Mouse (Mus musculus) hindbrain, embryonic 14.5 days (tissue): ENCODE measurements around the gene 5730596B20Rik. TPM values are rescaled to one million over a fixed set of nuclear protein-coding genes. Genes with fewer than 3 reads are reported as not detected.

Source experiments
- ATAC-seq: fragments of 200-750 bp; cut with Nextera tagmentation; 2 replicates; pipeline ENCODE4 v1.8.0; 2017; ENCODE audit warnings: moderate number of reproducible peaks, mild to moderate bottlenecking, moderate TSS enrichment, moderate library complexity; ENCODE audit not compliant: low FRiP score
- DNase-seq: peaks from one replicate; pipeline ENCODE4 v3.0.0-alpha.2; 2015; ENCODE audit warnings: low spot score
- H3K27ac ChIP-seq: fragments of 300-500 bp; sonication (generic); 2 replicates; pipeline ENCODE4 v1.5.1; 2014; ENCODE audit warnings: mild to moderate bottlenecking, moderate library complexity
- H3K27me3 ChIP-seq: fragments of 300-500 bp; sonication (generic); 2 replicates; pipeline ENCODE4 v1.6.1; 2014; ENCODE audit warnings: mild to moderate bottlenecking, low read length, mixed read lengths; ENCODE audit not compliant: control insufficient read depth, insufficient read depth
- H3K36me3 ChIP-seq: fragments of 300-500 bp; sonication (generic); replicated peaks from 2 replicates; pipeline ENCODE4 v1.6.1; 2014; ENCODE audit not compliant: control insufficient read depth, insufficient read depth
- H3K4me1 ChIP-seq: fragments of 300-500 bp; sonication (generic); replicated peaks from 2 replicates; pipeline ENCODE4 v1.6.1; 2014; ENCODE audit warnings: antibody characterized with exemption, low read length, mixed read lengths; ENCODE audit not compliant: control insufficient read depth, insufficient read depth
- H3K4me2 ChIP-seq: fragments of 300-500 bp; sonication (generic); replicated peaks from 2 replicates; pipeline ENCODE4 v1.6.1; 2014; ENCODE audit warnings: mild to moderate bottlenecking, moderate library complexity
- H3K4me3 ChIP-seq: fragments of 300-500 bp; sonication (generic); replicated peaks from 2 replicates; pipeline ENCODE4 v1.5.1; 2014; ENCODE audit warnings: mild to moderate bottlenecking, low read length
- H3K9ac ChIP-seq: fragments of 300-500 bp; sonication (generic); 2 replicates; pipeline ENCODE4 v1.6.1; 2014
- H3K9me3 ChIP-seq: fragments of 300-500 bp; sonication (generic); 2 replicates; pipeline ENCODE4 v1.6.1; 2016; ENCODE audit warnings: low read length; ENCODE audit not compliant: control insufficient read depth
- WGBS: fragments of 180-500 bp; shearing (Covaris S2); extraction: QIAGEN DNeasy Blood & Tissue Kit; methylation state at CpG from one replicate; pipeline ENCODE4 v1.1.7; 2014; 5-methylcytosine and 5-hydroxymethylcytosine counted together
- polyA plus RNA-seq: library from polyadenylated mRNA; unstranded; fragments of >200 nt; fragmentation: Nextera tagmentation; extraction: Ambion mirVana; gene quantifications from 2 replicates; pipeline ENCODE4 v1.2.1, GENCODE M21; 2014

Gene 5730596B20Rik
- polyA plus RNA-seq, 1 experiment from 2014 or later = 5.0 TPM

- peak overlapping the region; percentile 71 for H3K4me3 ChIP-seq
- no peak for DNase-seq
- no peaks in the 10 kb centered on the region for H3K36me3 ChIP-seq
- H3K27ac ChIP-seq = peak overlapping the region; percentile 100
- 1% methylated on average over 11 of the region's 11 CpGs for WGBS
- peak overlapping the region; percentile 99 for H3K9ac ChIP-seq
- peaks cover 80% of the 10 kb centered on the region for H3K27me3 ChIP-seq
- ATAC-seq = no peak
- H3K4me1 ChIP-seq = peaks cover 17% of the 10 kb centered on the region
- peak overlapping the region; percentile 81 for H3K4me2 ChIP-seq
- H3K9me3 ChIP-seq = no peaks in the 10 kb centered on the region
These were observed 3.0 kb downstream of the 5730596B20Rik start for GRCm38 (mm10) chr6:52180213-52180710.

GRCm38 (mm10) chr6:52180726-52181125 lies 3.4 kb downstream of the 5730596B20Rik start:
- Histone ChIP-seq H3K36me3 (no peaks in the 10 kb centered on the region), H3K4me1 (peaks cover 17% of the 10 kb centered on the region), H3K27me3 (peaks cover 84% of the 10 kb centered on the region), H3K9me3 (no peaks in the 10 kb centered on the region), H3K27ac (peak overlapping the region; percentile 100), H3K4me3 (peak overlapping the region; percentile 71), H3K4me2 (peak overlapping the region; percentile 81), H3K9ac (peak overlapping the region; percentile 99)
- 6% methylated on average over 3 of the region's 3 CpGs for WGBS
- DNase-seq = no peak
- ATAC-seq = no peak

GRCm38 (mm10) chr6:52182030-52182429 lies 4.7 kb downstream of the 5730596B20Rik start:
- peak overlapping the region; percentile 81 for H3K4me2 ChIP-seq
- no peaks in the 10 kb centered on the region for H3K36me3 ChIP-seq
- DNase-seq (no peak), ATAC-seq (no peak)
- no peaks in the 10 kb centered on the region for H3K9me3 ChIP-seq
- H3K4me3 ChIP-seq = peak overlapping the region; percentile 71
- WGBS = 21% methylated on average over 2 of the region's 2 CpGs
- peaks cover 17% of the 10 kb centered on the region for H3K4me1 ChIP-seq
- H3K27me3 ChIP-seq = peaks cover 92% of the 10 kb centered on the region
- H3K27ac ChIP-seq = peak overlapping the region; percentile 100
- H3K9ac ChIP-seq = peak overlapping the region; percentile 99

GRCm38 (mm10) chr6:52182793-52183192 lies 5.5 kb downstream of the 5730596B20Rik start:
- DNase-seq (no peak), ATAC-seq (no peak)
- no peaks in the 10 kb centered on the region for H3K36me3 ChIP-seq
- peak overlapping the region; percentile 99 for H3K9ac ChIP-seq
- WGBS = 27% methylated on average over 1 of the region's 1 CpGs
- peaks cover 91% of the 10 kb centered on the region for H3K27me3 ChIP-seq
- peak overlapping the region; percentile 81 for H3K4me2 ChIP-seq
- H3K4me3 ChIP-seq = peak overlapping the region; percentile 71
- peaks cover 17% of the 10 kb centered on the region for H3K4me1 ChIP-seq
- no peaks in the 10 kb centered on the region for H3K9me3 ChIP-seq
- peak overlapping the region; percentile 100 for H3K27ac ChIP-seq

- H3K4me2 ChIP-seq = peak overlapping the region; percentile 81
- peaks cover 94% of the 10 kb centered on the region for H3K27me3 ChIP-seq
- DNase-seq = no peak
- peak overlapping the region; percentile 99 for H3K9ac ChIP-seq
- peaks cover 17% of the 10 kb centered on the region for H3K4me1 ChIP-seq
- 13% methylated on average over 10 of the region's 10 CpGs for WGBS
- H3K9me3 ChIP-seq = no peaks in the 10 kb centered on the region
- peak overlapping the region; percentile 20 for H3K4me3 ChIP-seq
- ATAC-seq = no peak
- no peaks in the 10 kb centered on the region for H3K36me3 ChIP-seq
- H3K27ac ChIP-seq = peak overlapping the region; percentile 100
These were observed 6.2 kb downstream of the 5730596B20Rik start for GRCm38 (mm10) chr6:52183311-52184080.

GRCm38 (mm10) chr6:52184668-52185067 lies 7.4 kb downstream of the 5730596B20Rik start:
- peak overlapping the region; percentile 20 for H3K4me3 ChIP-seq
- H3K4me1 ChIP-seq = peaks cover 17% of the 10 kb centered on the region
- peak overlapping the region; percentile 99 for H3K9ac ChIP-seq
- H3K36me3 ChIP-seq = no peaks in the 10 kb centered on the region
- H3K9me3 ChIP-seq = no peaks in the 10 kb centered on the region
- H3K27me3 ChIP-seq = peaks cover 95% of the 10 kb centered on the region
- ATAC-seq = 0 out of 2 replicates have a peak, but pooled peaks have one; percentile 5
- peak overlapping the region; percentile 100 for H3K27ac ChIP-seq
- WGBS = 3% methylated on average over 6 of the region's 6 CpGs
- peak overlapping the region; percentile 81 for H3K4me2 ChIP-seq
- no peak for DNase-seq

- Histone ChIP-seq H3K27me3 (peaks cover 97% of the 10 kb centered on the region), H3K36me3 (no peaks in the 10 kb centered on the region), H3K4me1 (peaks cover 17% of the 10 kb centered on the region), H3K4me3 (peak overlapping the region; percentile 20), H3K4me2 (peak overlapping the region; percentile 81), H3K27ac (peak overlapping the region; percentile 100), H3K9me3 (no peaks in the 10 kb centered on the region), H3K9ac (peak overlapping the region; percentile 99)
- 2% methylated on average over 19 of the region's 19 CpGs for WGBS
- ATAC-seq (no peak), DNase-seq (no peak)
These were observed 7.9 kb downstream of the 5730596B20Rik start for GRCm38 (mm10) chr6:52185222-52185621.

GRCm38 (mm10) chr6:52185834-52186233 lies 8.5 kb downstream of the 5730596B20Rik start:
- 10% methylated on average over 3 of the region's 3 CpGs for WGBS
- DNase-seq (no peak), ATAC-seq (no peak)
- no peak overlapping the region for H3K9ac ChIP-seq
- no peaks in the 10 kb centered on the region for H3K9me3 ChIP-seq
- peaks cover 98% of the 10 kb centered on the region for H3K27me3 ChIP-seq
- no peaks in the 10 kb centered on the region for H3K36me3 ChIP-seq
- H3K27ac ChIP-seq = peak overlapping the region; percentile 100
- peaks cover 17% of the 10 kb centered on the region for H3K4me1 ChIP-seq
- H3K4me3 ChIP-seq = peak overlapping the region; percentile 20
- peak overlapping the region; percentile 81 for H3K4me2 ChIP-seq

GRCm38 (mm10) chr6:52186500-52186899 lies 9.2 kb downstream of the 5730596B20Rik start:
- Histone ChIP-seq H3K36me3 (no peaks in the 10 kb centered on the region), H3K9me3 (no peaks in the 10 kb centered on the region), H3K4me3 (no peak overlapping the region), H3K9ac (0 out of 2 replicates have a peak overlapping the region, but pooled peaks have one; percentile 6), H3K4me1 (peaks cover 17% of the 10 kb centered on the region; the same call in 1 of the 2 replicates), H3K4me2 (peak overlapping the region; percentile 81), H3K27ac (peak overlapping the region; percentile 100), H3K27me3 (peaks cover 94% of the 10 kb centered on the region)
- DNase-seq (no peak), ATAC-seq (no peak)
- 11% methylated on average over 1 of the region's 1 CpGs for WGBS
